Mouse (Mus musculus) ES-E14 (cell line): ENCODE results near the gene Galnt3.

Source experiments
- CHD2 ChIP-seq: IDR thresholded peaks from 2 replicates; pipeline ENCODE4 v1.6.1; 2014; ENCODE audit warnings: mild to moderate bottlenecking, low read depth, low read length, inconsistent platforms
- HCFC1 ChIP-seq: IDR thresholded peaks from 2 replicates; pipeline ENCODE4 v1.6.1; 2012; ENCODE audit warnings: low read length, inconsistent platforms, borderline replicate concordance; ENCODE audit not compliant: insufficient read depth
- MAFK ChIP-seq: IDR thresholded peaks from 2 replicates; pipeline ENCODE4 v1.6.1; 2014; ENCODE audit warnings: mild to moderate bottlenecking, low read depth, low read length, inconsistent platforms; ENCODE audit not compliant: insufficient read depth
- ZC3H11A ChIP-seq: IDR thresholded peaks from 2 replicates; pipeline ENCODE4 v1.6.1; 2012; ENCODE audit warnings: low read depth, mild to moderate bottlenecking, inconsistent platforms, low read length, borderline replicate concordance

DNA sequence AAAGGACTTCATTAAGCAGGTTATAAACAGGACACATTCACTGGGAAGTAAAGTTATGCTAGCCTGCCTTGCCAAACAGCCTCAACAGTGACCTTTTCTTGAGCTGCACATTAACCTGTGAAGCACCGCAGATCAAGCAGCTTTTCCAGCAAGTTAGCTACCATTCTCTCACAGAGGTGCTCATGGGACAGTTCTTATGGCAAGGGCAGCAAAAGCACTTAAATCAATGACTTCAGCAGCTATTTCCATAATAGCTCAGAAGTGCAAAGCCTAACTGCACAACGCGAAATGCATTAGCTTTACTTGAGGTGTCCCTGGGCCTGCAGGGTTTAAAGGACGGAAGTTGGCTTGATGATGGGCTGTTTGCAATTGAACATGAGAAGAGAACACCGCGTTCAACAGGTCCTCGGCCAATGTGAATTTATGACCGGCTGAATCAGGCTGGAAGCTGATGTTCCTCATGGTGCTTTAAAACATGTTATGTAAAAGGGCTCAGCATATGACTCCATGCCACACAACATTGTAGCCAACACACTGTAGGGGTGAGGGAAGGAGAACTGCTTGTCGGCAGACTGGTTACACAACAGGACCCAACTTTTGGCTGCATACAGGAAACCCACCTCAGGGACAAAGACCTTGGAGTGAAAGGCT lies 16.8 kb downstream of the Galnt3 start:
- no peak for TF ChIP-seq ZC3H11A
- TF ChIP-seq HCFC1 = no peak
- TF ChIP-seq MAFK = no peak
- no peak for TF ChIP-seq CHD2
